Mouse (Mus musculus): ENCODE measurements around the gene Thrb. TPM values are rescaled to one million over a fixed set of nuclear protein-coding genes. Genes with fewer than 3 reads are reported as not detected.

The Thrb gene
- polyA plus RNA-seq (2016; fragmentation: Nextera tagmentation; extraction: Ambion mirVana), result 0.23 and 0.38 TPM in 2 replicates

DNA sequence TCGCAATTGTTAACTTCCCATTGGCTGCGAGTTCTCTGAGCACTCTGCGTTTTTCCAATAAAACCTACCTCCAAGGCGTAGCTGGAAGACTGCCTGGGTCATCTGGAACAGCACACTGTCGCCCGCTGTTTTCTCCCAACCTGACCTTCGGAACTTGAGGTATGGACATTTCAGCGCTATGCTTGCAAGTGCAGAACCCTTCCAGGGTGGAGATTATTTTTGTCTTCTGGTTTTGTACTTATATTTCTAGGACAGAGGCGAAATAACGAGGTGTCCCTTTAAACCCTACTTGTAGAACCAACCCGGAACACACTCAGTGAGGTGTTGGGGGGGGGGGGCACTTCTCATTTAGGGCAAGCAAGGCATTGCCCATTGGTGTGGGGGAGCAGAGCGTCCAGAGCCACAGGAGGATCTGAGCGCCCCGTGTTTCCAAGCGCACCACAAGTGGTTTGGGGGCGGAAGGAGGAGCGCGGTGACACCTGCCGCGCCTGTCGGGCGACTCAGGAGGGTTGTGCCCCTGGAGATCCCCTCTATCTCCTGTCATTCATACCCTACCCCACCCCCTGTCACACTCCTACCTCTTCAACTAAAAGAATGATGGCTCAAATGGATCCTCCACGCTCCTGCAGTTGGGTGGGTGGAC lies at the start of gene Thrb:
Gene Thrb (plus strand): TSS at position 576 of the 643 bp plus-strand sequence.
- Histone ChIP-seq H3K36me3 (no peaks in the 10 kb centered on the region), H3K4me3 (peak within 1 kb of the TSS; percentile 70), H3K9me3 (replicated peaks) (no peaks in the 10 kb centered on the region), H3K4me1 (peaks cover 21% of the 10 kb centered on the region), H3K27ac (peak within 1 kb of the TSS; percentile 69), H3K27me3 (ENCODE audit: low read depth, poor library complexity, severe bottlenecking) (peaks cover 42% of the 10 kb centered on the region)
- peak; percentile 44 for DNase-seq (ENCODE audit: low spot score)
- WGBS, result under 1% methylated on average over 23 of the region's 23 CpGs

DNA sequence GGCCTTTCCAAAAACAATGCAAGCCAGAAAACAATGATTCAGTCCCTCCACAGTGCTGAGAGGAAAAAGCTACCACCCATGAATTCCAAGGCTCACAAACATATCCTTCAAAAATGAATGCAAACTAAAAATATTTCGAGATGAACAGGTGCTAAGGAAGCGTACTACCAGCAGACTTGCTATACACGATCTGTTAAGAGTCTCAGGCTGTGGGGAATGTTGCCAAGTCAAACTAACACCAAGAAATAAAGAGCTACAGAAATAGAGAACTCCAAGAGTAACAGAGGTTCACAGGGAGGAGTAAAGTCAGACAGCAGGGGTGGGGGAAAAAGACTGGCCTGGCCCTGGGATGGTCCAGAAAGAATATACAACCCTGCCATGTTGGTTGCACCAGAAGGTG lies 38.4 kb upstream of the Thrb start:
- WGBS, result 86% methylated on average over 3 of the region's 3 CpGs
- no peak for DNase-seq (ENCODE audit: low spot score)
- Histone ChIP-seq H3K4me1 (no peaks in the 10 kb centered on the region), H3K27ac (no peak overlapping the region), H3K36me3 (no peaks in the 10 kb centered on the region), H3K27me3 (ENCODE audit: low read depth, poor library complexity, severe bottlenecking) (no peaks in the 10 kb centered on the region), H3K9me3 (replicated peaks) (no peaks in the 10 kb centered on the region), H3K4me3 (no peak overlapping the region)

DNA sequence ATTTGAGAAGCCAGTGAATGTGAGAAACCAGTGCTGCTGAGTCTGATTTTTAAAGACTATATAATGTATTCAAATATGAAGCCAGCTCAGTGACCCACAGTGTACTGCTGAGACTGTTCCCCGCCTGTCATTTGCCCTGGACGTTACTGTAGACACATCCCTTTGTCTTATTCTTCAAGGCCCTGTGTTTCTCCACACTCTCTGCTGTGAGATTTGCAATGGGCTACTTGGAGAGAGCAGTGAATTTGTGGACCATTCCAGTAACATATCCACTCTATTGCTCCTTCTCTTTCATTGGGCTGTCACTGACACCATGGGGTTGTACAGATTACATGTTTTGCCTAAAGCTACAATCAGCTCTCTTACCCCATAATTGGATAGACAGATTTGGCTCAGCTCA lies 36.1 kb upstream of the Thrb start:
- WGBS, result 73% methylated on average over 2 of the region's 2 CpGs
- no peaks in the 10 kb centered on the region for H3K36me3 ChIP-seq
- no peaks in the 10 kb centered on the region for H3K27me3 ChIP-seq (ENCODE audit: low read depth, poor library complexity, severe bottlenecking)
- H3K4me3 ChIP-seq, result no peak overlapping the region
- H3K9me3 ChIP-seq (replicated peaks), result no peaks in the 10 kb centered on the region
- H3K4me1 ChIP-seq, result no peaks in the 10 kb centered on the region
- no peak overlapping the region for H3K27ac ChIP-seq
- DNase-seq (ENCODE audit: low spot score), result no peak

DNA sequence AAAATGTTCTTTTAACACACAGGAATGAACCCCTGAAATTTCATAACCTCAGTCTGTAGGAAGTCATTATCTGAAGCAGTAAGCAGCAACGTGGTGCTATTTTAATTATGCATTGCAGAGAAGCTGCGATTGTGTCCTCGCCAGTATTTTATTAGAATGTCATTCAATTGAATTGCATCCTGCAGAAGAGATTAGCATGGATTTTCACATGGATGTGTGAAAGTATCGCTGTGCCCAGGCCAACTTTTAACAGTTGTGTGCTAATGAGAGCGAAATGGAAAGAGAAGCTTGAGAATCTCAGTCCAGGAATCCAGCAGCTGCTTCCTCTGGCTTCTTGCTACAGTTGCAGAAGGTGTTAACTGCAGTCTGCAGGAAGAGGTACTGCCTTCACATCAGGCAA lies 30.8 kb upstream of the Thrb start:
- 42% methylated on average over 5 of the region's 5 CpGs for WGBS
- Histone ChIP-seq H3K27me3 (ENCODE audit: low read depth, poor library complexity, severe bottlenecking) (no peaks in the 10 kb centered on the region), H3K4me3 (no peak overlapping the region), H3K27ac (no peak overlapping the region), H3K4me1 (peaks cover 12% of the 10 kb centered on the region), H3K36me3 (no peaks in the 10 kb centered on the region), H3K9me3 (replicated peaks) (no peaks in the 10 kb centered on the region)
- no peak for DNase-seq (ENCODE audit: low spot score)

DNA sequence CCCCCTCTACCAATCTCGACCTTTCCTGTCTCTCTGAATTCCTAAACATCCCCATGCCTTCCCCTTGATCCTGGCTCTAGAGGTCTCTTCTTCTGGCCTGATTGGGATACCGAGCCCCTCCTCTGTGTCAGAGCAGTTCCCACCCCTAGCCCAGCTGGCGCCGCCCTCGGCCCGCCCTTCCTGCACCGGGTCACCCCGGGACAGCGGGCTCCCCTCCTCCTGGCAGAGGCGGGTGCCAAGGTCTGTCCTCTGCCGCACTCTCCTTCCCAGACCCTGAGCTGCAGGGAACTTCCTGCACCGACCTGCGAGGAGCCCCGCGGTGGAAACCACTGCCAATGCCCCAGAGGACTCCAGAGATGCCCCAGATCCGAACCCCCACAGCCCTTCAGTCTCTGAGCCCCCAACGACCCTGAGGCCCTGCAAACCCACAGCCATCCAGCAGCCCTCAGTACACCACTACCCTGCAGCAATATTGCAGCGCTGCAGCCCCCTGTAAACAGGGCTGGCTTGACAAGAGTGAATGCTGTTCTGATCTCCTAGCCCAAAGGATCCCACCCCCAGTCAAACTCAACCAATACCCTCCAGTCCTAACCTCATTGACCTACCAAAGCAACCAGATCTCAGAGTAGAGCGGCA lies 27.1 kb upstream of the Thrb start:
- Histone ChIP-seq H3K27me3 (ENCODE audit: low read depth, poor library complexity, severe bottlenecking) (no peaks in the 10 kb centered on the region), H3K27ac (peak overlapping the region; percentile 61; the same call in 1 of the 2 replicates), H3K36me3 (no peaks in the 10 kb centered on the region), H3K4me1 (peaks cover 12% of the 10 kb centered on the region), H3K9me3 (replicated peaks) (no peaks in the 10 kb centered on the region), H3K4me3 (peak overlapping the region; percentile 40)
- 6% methylated on average over 19 of the region's 19 CpGs for WGBS
- peak; percentile 41 for DNase-seq (ENCODE audit: low spot score)

DNA sequence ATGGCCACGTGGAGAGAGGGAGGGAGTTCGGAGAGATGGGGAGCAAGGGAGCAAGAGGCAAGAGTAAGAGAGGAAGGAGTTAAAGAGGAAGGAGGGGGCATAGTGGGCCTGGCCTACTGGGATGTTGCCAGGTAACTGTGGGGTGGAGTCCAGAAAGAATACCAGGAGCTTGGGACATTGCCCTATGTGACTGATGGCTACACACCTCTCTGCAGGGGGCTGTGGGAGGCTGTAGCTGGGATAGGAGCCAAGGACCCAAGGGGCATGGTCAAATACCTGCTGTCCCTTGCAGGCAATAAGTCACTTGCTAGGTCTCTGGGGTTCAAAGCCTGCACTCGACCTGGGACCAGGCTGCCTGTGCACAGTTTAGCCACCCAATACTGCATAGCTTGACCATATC lies 23.1 kb upstream of the Thrb start:
- no peak overlapping the region for H3K4me3 ChIP-seq
- 71% methylated on average over 3 of the region's 3 CpGs for WGBS

DNA sequence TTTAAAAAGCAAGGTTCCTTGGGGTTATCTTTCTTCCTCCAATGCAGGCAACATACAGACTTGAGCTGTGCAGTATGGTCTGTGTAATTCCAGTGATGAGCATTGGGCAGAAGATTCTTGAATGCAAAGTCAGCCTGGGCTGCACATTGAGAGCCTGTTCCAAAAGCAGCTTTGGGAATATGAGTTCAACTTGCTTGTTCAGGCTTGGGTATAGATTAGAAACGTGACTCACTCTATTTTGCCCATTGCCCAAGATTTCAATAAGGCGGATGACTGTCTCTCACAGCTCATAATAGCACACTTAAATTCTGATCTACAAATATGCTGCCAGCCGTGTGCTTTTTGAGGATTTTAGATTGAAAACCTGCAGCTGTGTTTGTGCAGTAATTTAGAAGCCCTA lies 18.3 kb upstream of the Thrb start:
- no peaks in the 10 kb centered on the region for H3K36me3 ChIP-seq
- no peak for DNase-seq (ENCODE audit: low spot score)
- no peaks in the 10 kb centered on the region for H3K4me1 ChIP-seq
- H3K4me3 ChIP-seq, result no peak overlapping the region
- H3K9me3 ChIP-seq (replicated peaks), result no peaks in the 10 kb centered on the region
- WGBS, result 76% methylated on average over 3 of the region's 3 CpGs
- H3K27ac ChIP-seq, result no peak overlapping the region
- H3K27me3 ChIP-seq (ENCODE audit: low read depth, poor library complexity, severe bottlenecking), result no peaks in the 10 kb centered on the region

More for the DNA sequence above, 23.1 kb upstream of the Thrb start:
- Histone ChIP-seq H3K4me1 (peaks cover 8% of the 10 kb centered on the region), H3K9me3 (replicated peaks) (no peaks in the 10 kb centered on the region), H3K36me3 (no peaks in the 10 kb centered on the region), H3K27ac (no peak overlapping the region), H3K27me3 (ENCODE audit: low read depth, poor library complexity, severe bottlenecking) (no peaks in the 10 kb centered on the region)
- no peak for DNase-seq (ENCODE audit: low spot score)

DNA sequence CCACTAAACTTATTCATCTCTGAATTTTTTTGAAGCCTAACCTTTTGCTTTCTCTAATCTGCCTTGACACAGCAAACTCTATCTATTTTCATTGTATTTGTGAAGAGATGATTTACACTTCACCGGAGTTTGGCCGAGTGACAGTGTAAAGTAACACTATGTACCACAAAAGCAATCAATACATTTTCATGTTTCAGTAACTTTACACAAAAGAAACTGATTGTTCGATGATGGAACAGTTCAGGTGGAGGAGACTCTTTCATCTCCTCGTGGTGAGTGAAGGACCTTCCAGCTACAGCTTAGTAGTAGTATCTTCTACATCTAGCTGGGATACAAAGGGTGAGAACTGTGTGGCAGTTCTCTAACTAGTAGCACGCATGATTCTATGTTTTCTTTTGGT lies 5.0 kb upstream of the Thrb start:
- no peak overlapping the region for H3K27ac ChIP-seq
- no peaks in the 10 kb centered on the region for H3K9me3 ChIP-seq (replicated peaks)
- H3K4me1 ChIP-seq, result peaks cover 11% of the 10 kb centered on the region
- no peak for DNase-seq (ENCODE audit: low spot score)
- H3K27me3 ChIP-seq (ENCODE audit: low read depth, poor library complexity, severe bottlenecking), result peaks cover 7% of the 10 kb centered on the region
- no peak overlapping the region for H3K4me3 ChIP-seq
- no peaks in the 10 kb centered on the region for H3K36me3 ChIP-seq
- 91% methylated on average over 5 of the region's 5 CpGs for WGBS

DNA sequence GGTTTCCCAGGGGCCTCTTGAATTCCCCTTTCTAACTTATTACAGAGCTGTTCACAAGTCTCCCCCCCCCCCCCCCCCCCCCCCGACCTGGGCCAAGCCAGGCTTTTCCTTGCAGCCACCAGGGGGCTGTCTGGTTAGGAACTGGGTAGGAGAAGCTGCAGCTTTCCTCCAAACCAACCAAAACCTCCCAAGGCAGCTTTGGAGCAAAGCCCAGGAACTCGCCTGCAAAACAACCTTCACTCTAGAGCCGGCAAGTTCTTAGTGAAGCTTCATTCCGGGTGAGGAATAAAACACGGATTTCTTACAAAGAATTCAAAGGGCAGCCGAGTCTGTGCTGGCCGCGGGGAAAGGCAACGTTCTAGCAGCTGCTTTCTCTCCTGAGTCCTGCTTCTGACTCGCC lies 1.0 kb upstream of the Thrb start:
- Histone ChIP-seq H3K27ac (no peak overlapping the region), H3K36me3 (no peaks in the 10 kb centered on the region), H3K27me3 (ENCODE audit: low read depth, poor library complexity, severe bottlenecking) (peaks cover 42% of the 10 kb centered on the region), H3K4me3 (peak overlapping the region; percentile 70), H3K9me3 (replicated peaks) (no peaks in the 10 kb centered on the region), H3K4me1 (peaks cover 21% of the 10 kb centered on the region)
- peak; percentile 79 for DNase-seq (ENCODE audit: low spot score)
- under 1% methylated on average over 10 of the region's 10 CpGs for WGBS

DNA sequence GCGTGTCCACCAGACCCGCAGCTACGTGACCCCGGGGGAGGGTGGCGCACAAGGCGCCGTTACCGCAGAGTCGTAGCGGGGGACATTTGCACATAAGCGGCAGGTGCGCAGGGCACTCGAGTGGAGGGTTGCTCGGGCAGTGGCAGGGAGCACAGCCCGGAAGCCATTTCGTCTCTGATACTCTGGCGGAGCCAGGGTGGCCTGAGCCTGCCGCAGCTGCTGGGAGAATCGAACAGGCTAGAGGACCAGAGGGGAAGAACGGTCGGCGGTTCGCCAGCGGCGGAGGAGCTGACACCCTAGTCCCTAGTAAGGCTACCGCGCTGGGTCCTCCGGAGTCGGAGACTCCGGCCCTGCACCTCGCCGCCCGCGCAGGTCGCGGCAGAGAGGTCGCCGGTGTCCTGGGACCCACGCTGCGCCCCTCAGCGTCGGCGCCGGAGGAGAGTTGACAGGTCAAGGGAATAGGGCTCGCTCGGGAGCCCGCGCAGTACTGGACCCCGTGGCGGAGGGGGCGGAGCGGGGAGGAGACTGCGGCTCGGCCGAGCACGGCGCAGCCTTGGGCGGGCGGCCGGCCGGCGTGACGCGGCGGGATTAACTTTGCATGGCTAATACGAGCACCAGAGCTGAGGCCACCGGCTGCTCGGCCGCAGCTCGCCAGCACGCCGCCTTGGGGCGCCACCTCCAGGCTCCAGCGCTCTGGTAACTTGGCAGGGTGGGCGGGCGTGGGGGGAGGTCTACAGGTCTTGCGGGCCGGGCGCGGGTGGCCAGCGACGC lies 453 bp downstream of the Thrb start:
- Histone ChIP-seq H3K27ac (peak overlapping the region; percentile 69), H3K4me1 (peaks cover 21% of the 10 kb centered on the region), H3K36me3 (no peaks in the 10 kb centered on the region), H3K27me3 (ENCODE audit: low read depth, poor library complexity, severe bottlenecking) (peaks cover 42% of the 10 kb centered on the region), H3K4me3 (peak overlapping the region; percentile 70), H3K9me3 (replicated peaks) (no peaks in the 10 kb centered on the region)
- peak; percentile 84 for DNase-seq (ENCODE audit: low spot score)
- WGBS, result under 1% methylated on average over 79 of the region's 82 CpGs

DNA sequence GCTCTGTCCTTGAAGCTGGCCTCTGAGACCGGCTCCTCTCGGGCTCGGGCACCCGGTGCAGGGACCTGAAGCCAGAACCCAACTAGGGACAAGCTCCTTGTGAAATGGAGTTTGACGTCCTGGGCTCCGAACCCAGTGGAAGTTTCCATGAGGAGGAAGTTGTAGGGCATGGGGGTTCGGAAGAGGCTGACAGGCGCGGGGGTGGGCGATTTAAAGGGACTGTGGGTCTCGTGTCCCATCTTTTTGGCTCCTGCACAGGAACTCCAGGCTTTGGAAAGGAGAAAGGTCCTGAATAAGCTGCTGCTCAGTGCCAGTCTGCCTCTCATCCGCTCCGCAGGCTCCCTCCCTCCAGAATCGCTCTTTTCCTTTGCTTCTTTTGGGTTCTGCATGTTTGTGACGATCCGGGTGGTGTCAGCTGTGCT lies 1.1 kb downstream of the Thrb start:
- Histone ChIP-seq H3K4me1 (peaks cover 21% of the 10 kb centered on the region), H3K27ac (peak overlapping the region; percentile 69; the same call in 1 of the 2 replicates), H3K36me3 (no peaks in the 10 kb centered on the region), H3K4me3 (peak overlapping the region; percentile 70), H3K9me3 (replicated peaks) (no peaks in the 10 kb centered on the region), H3K27me3 (ENCODE audit: low read depth, poor library complexity, severe bottlenecking) (peaks cover 42% of the 10 kb centered on the region)
- no peak for DNase-seq (ENCODE audit: low spot score)
- under 1% methylated on average over 16 of the region's 16 CpGs for WGBS

DNA sequence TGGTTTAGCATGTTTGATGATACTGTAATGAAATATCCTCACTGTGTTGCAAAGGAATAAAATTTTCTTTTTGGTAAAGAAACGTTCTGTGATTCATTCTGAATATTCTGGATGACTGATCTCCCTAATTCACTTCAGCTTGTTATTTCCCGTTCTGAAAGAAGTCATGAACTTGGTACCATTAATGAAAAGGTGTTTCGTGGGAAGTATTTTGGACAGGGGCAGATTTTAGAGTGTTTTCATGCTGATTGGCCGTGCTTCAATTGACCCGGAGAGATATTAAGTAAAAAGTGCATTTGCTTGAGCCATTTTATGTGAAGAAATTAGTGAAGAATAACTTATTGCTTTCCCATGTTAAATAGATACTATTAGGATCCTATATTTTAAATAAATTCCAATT lies 2.0 kb downstream of the Thrb start:
- Histone ChIP-seq H3K27ac (no peak overlapping the region), H3K36me3 (no peaks in the 10 kb centered on the region), H3K4me3 (no peak overlapping the region), H3K9me3 (replicated peaks) (no peaks in the 10 kb centered on the region), H3K4me1 (peaks cover 21% of the 10 kb centered on the region), H3K27me3 (ENCODE audit: low read depth, poor library complexity, severe bottlenecking) (peaks cover 42% of the 10 kb centered on the region)
- DNase-seq (ENCODE audit: low spot score), result no peak
- 41% methylated on average over 5 of the region's 5 CpGs for WGBS

DNA sequence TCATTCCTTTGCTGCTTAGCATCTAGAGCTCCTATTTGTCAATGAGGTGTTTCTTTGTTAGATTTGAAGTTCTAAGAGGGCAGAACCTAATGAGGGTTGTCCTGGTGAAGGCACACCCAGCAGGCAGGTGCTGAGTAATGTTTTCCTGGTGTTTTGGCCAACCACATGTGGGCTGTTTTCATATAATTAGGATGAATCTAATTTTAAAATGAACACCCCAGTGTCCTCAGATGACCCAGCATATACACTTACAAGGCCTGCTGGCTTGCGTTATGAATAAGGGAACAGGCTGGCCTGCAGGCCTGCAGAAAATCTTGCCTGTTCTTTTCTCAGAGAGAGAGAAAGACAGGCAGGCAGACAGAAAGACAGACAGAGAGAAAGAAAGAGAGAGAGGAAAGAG lies 14.3 kb downstream of the Thrb start:
- H3K9me3 ChIP-seq (replicated peaks), result no peaks in the 10 kb centered on the region
- H3K4me1 ChIP-seq, result no peaks in the 10 kb centered on the region
- no peak overlapping the region for H3K4me3 ChIP-seq
- no peak overlapping the region for H3K27ac ChIP-seq
- no peaks in the 10 kb centered on the region for H3K27me3 ChIP-seq (ENCODE audit: low read depth, poor library complexity, severe bottlenecking)
- DNase-seq (ENCODE audit: low spot score), result no peak
- 81% methylated on average over 1 of the region's 1 CpGs for WGBS
- no peaks in the 10 kb centered on the region for H3K36me3 ChIP-seq

Measured in limb, embryonic 10.5 days (tissue).